Mouse (Mus musculus) MEL (cell line): Measurements from ENCODE around the gene Arnt2. TPM values are rescaled to one million over a fixed set of nuclear protein-coding genes. Genes with fewer than 3 reads are reported as not detected.

Experiments used
- DNase-seq: peaks from one replicate; pipeline ENCODE4 v3.0.0; 2011; ENCODE audit warnings: low read depth, low spot score
- H3K27ac ChIP-seq: 2 replicates; pipeline ENCODE4 v1.5.1; 2012; ENCODE audit warnings: low read depth, mild to moderate bottlenecking, control low read depth, low read length, moderate library complexity; ENCODE audit not compliant: control insufficient read depth
- H3K27me3 ChIP-seq, 2 experiments: fragments of 150-350 bp in 1 of 2; sonication (generic) in 1 of 2; 2 replicates each; pipeline ENCODE4 v1.6.1; 2012; ENCODE audit warnings: low read length in 2 of 2, mild to moderate bottlenecking in 2 of 2, improper control_type of control experiment in 1 of 2, moderate library complexity in 1 of 2; ENCODE audit not compliant: insufficient read depth in 2 of 2, control insufficient read depth in 1 of 2
- H3K36me3 ChIP-seq, 2 experiments: 2 replicates each; pipeline ENCODE4 v1.6.1; 2012 to 2014; ENCODE audit warnings: low read length in 2 of 2, improper control_type of control experiment in 1 of 2, inconsistent platforms in 1 of 2, mild to moderate bottlenecking in 1 of 2; ENCODE audit not compliant: insufficient read depth in 2 of 2, control insufficient read depth in 1 of 2
- H3K4me1 ChIP-seq, 2 experiments: fragments of 150-350 bp in 1 of 2; sonication (generic) in 1 of 2; 2 replicates each; pipeline ENCODE4 v1.6.1; 2012; ENCODE audit warnings: low read length in 2 of 2, improper control_type of control experiment in 1 of 2, mild to moderate bottlenecking in 1 of 2; ENCODE audit not compliant: insufficient read depth in 2 of 2, control insufficient read depth in 1 of 2
- H3K4me3 ChIP-seq, 2 experiments: fragments of 150-350 bp in 1 of 2; sonication (generic) in 1 of 2; 2 replicates each; pipeline ENCODE4 v1.5.1; 2012; ENCODE audit warnings: low read depth in 2 of 2, low read length in 2 of 2, mild to moderate bottlenecking in 2 of 2, moderate library complexity in 2 of 2, control low read depth in 1 of 2, improper control_type of control experiment in 1 of 2; ENCODE audit not compliant: control insufficient read depth in 1 of 2, insufficient read depth in 1 of 2
- H3K79me2 ChIP-seq: 2 replicates; pipeline ENCODE4 v1.6.1; 2012; ENCODE audit warnings: mild to moderate bottlenecking, low read length, moderate library complexity; ENCODE audit not compliant: control insufficient read depth, poor library complexity, insufficient read depth
- H3K9ac ChIP-seq: 2 replicates; pipeline ENCODE4 v1.6.1; 2012; ENCODE audit warnings: low read depth, mild to moderate bottlenecking, control low read depth, low read length, moderate library complexity; ENCODE audit not compliant: control insufficient read depth, poor library complexity, severe bottlenecking
- H3K9me3 ChIP-seq: fragments of 150-350 bp; sonication (generic); replicated peaks from 2 replicates; pipeline ENCODE4 v1.6.1; 2012; ENCODE audit warnings: mild to moderate bottlenecking, low read length, improper control_type of control experiment, moderate library complexity; ENCODE audit not compliant: insufficient read depth
- CHD1 ChIP-seq: IDR thresholded peaks from 2 replicates; pipeline ENCODE4 v1.6.1; 2012; ENCODE audit warnings: low read depth, mild to moderate bottlenecking, inconsistent platforms, low read length, improper control_type of control experiment
- CHD2 ChIP-seq: IDR thresholded peaks from 2 replicates; pipeline ENCODE4 v1.6.1; 2011; ENCODE audit warnings: low read length, improper control_type of control experiment
- ELF1 ChIP-seq: IDR thresholded peaks from 2 replicates; pipeline ENCODE4 v1.6.1; 2014; ENCODE audit warnings: low read depth, mild to moderate bottlenecking, inconsistent platforms, low read length, improper control_type of control experiment, moderate library complexity
- ETS1 ChIP-seq: IDR thresholded peaks from 2 replicates; pipeline ENCODE4 v1.6.1; 2012; ENCODE audit warnings: low read depth, mild to moderate bottlenecking, inconsistent platforms, low read length, improper control_type of control experiment, moderate library complexity
- GABPA ChIP-seq: IDR thresholded peaks from 2 replicates; pipeline ENCODE4 v1.6.1; 2012; ENCODE audit warnings: low read depth, mild to moderate bottlenecking, inconsistent platforms, low read length, improper control_type of control experiment, moderate library complexity
- GATA1 ChIP-seq: IDR thresholded peaks from 2 replicates; pipeline ENCODE4 v1.6.1; 2011; ENCODE audit warnings: low read depth, low read length, improper control_type of control experiment
- HCFC1 ChIP-seq: IDR thresholded peaks from 2 replicates; pipeline ENCODE4 v1.6.1; 2012; ENCODE audit warnings: low read depth, mild to moderate bottlenecking, inconsistent platforms, low read length, improper control_type of control experiment, moderate library complexity
- KAT2A ChIP-seq: conservative IDR thresholded peaks from 2 replicates; pipeline ENCODE4 v1.6.1; 2012; ENCODE audit warnings: low read depth, low read length, improper control_type of control experiment, inconsistent platforms
- MAFK ChIP-seq: IDR thresholded peaks from 2 replicates; pipeline ENCODE4 v1.6.1; 2011; ENCODE audit warnings: low read depth, mild to moderate bottlenecking, low read length, improper control_type of control experiment, borderline replicate concordance
- MAX ChIP-seq: IDR thresholded peaks from 2 replicates; pipeline ENCODE4 v1.6.1; 2011; ENCODE audit warnings: low read length, improper control_type of control experiment
- MAZ ChIP-seq: IDR thresholded peaks from 2 replicates; pipeline ENCODE4 v1.6.1; 2012; ENCODE audit warnings: low read depth, mild to moderate bottlenecking, inconsistent platforms, low read length, improper control_type of control experiment
- MEF2A ChIP-seq: IDR thresholded peaks from 2 replicates; pipeline ENCODE4 v1.6.1; 2014; ENCODE audit warnings: low read depth, mild to moderate bottlenecking, inconsistent platforms, low read length, improper control_type of control experiment; ENCODE audit not compliant: poor library complexity, insufficient replicate concordance, severe bottlenecking; ENCODE audit errors: extremely low read depth
- MXI1 ChIP-seq: IDR thresholded peaks from 2 replicates; pipeline ENCODE4 v1.6.1; 2011; ENCODE audit warnings: mild to moderate bottlenecking, low read depth, low read length, improper control_type of control experiment
- MYB ChIP-seq: IDR thresholded peaks from 2 replicates; pipeline ENCODE4 v1.6.1; 2011; ENCODE audit warnings: mild to moderate bottlenecking, low read depth, low read length, improper control_type of control experiment
- NELFE ChIP-seq: IDR thresholded peaks from 2 replicates; pipeline ENCODE4 v1.6.1; 2011; ENCODE audit warnings: low read depth, low read length, improper control_type of control experiment
- POLR2A ChIP-seq, 2 experiments: IDR thresholded peaks; 2 replicates each; pipeline ENCODE4 v1.6.1; 2011 to 2012; ENCODE audit warnings: low read length in 2 of 2, mild to moderate bottlenecking in 2 of 2, control low read depth in 1 of 2, improper control_type of control experiment in 1 of 2, low read depth in 1 of 2, moderate library complexity in 1 of 2; ENCODE audit not compliant: control insufficient read depth in 1 of 2, insufficient read depth in 1 of 2, poor library complexity in 1 of 2
- RAD21 ChIP-seq: IDR thresholded peaks from 2 replicates; pipeline ENCODE4 v1.6.1; 2011; ENCODE audit warnings: mild to moderate bottlenecking, low read depth, low read length, improper control_type of control experiment
- SIN3A ChIP-seq: IDR thresholded peaks from 2 replicates; pipeline ENCODE4 v1.6.1; 2012; ENCODE audit warnings: low read length, improper control_type of control experiment, inconsistent platforms
- TBP ChIP-seq: IDR thresholded peaks from 2 replicates; pipeline ENCODE4 v1.8.0; 2011; ENCODE audit warnings: low read depth, low read length, improper control_type of control experiment
- TCF12 ChIP-seq: IDR thresholded peaks from 2 replicates; pipeline ENCODE4 v1.6.1; 2014; ENCODE audit warnings: low read depth, mild to moderate bottlenecking, inconsistent platforms, low read length, improper control_type of control experiment, moderate library complexity
- UBTF ChIP-seq: IDR thresholded peaks from 2 replicates; pipeline ENCODE4 v1.6.1; 2012; ENCODE audit warnings: low read depth, mild to moderate bottlenecking, inconsistent platforms, low read length, improper control_type of control experiment, moderate library complexity, borderline replicate concordance; ENCODE audit not compliant: insufficient read depth
- USF1 ChIP-seq: IDR thresholded peaks from 2 replicates; pipeline ENCODE4 v1.6.1; 2014; ENCODE audit warnings: low read depth, mild to moderate bottlenecking, inconsistent platforms, low read length, improper control_type of control experiment, moderate library complexity
- ZNF384 ChIP-seq: IDR thresholded peaks from 2 replicates; pipeline ENCODE4 v1.6.1; 2012; ENCODE audit warnings: low read depth, mild to moderate bottlenecking, inconsistent platforms, low read length, improper control_type of control experiment
- polyA plus RNA-seq, 2 experiments: library from polyadenylated mRNA; stranded (reverse) in 1 of 2; unstranded in 1 of 2; fragments of >175 nt in 1 of 2; fragments of >200 nt in 1 of 2; gene quantifications; 2 replicates each; pipeline versions ENCODE4 v1.2.1 to v1.2.4; 2012; ENCODE audit warnings: low replicate concordance in 2 of 2, low read depth in 1 of 2; ENCODE audit not compliant: insufficient read length in 2 of 2, insufficient read depth in 1 of 2, missing spikeins in 1 of 2
- total RNA-seq: library from RNA; depleted of rRNA; stranded (reverse); fragments of 300-350 nt; gene quantifications from 2 replicates; pipeline ENCODE4 v1.2.3, GENCODE M21; 2012

Gene Arnt2
- total and polyA plus RNA-seq, 3 experiments: not detected

DNA sequence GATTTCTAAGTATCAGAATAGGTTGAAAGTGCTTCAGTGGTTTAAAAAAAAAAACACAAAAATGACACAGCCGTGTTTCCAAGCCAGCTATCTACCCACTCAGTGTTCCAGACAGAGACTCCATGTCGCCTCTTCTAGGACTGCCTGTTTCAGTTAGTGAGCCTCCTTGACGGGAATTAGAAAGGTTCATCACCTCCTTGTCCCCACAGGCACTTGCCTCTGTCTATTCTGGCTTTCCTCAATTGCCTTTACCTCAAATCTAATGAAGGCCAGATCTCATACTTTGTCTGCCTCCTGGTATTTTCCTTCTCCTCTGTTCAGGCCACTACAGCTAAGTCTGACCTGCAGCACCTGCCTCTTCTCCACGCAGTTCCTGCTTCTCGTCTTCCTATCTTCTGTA, 1.7 kb downstream of the Arnt2 start:
- no peaks in the 10 kb centered on the region for H3K4me1 ChIP-seq
- H3K27ac ChIP-seq: no peak overlapping the region
- H3K79me2 ChIP-seq: no peaks in the 10 kb centered on the region
- TF ChIP-seq MEF2A (no peak), RAD21 (no peak), MAX (no peak), MYB (no peak), TCF12 (no peak), UBTF (no peak), MXI1 (no peak), POLR2A (IDR thresholded peaks at IDR 0.05; ENCODE audit: control insufficient read depth in 1 of 2, insufficient read depth in 1 of 2, low read depth in 1 of 2, low read length in 2 of 2, poor library complexity in 1 of 2) (no peak), ZNF384 (no peak), CHD2 (no peak), HCFC1 (no peak), GATA1 (no peak), CHD1 (no peak), KAT2A (no peak), USF1 (no peak), MAFK (no peak), MAZ (no peak), GABPA (no peak)
- H3K27me3 ChIP-seq: no peaks in the 10 kb centered on the region
- H3K9me3 ChIP-seq: no peaks in the 10 kb centered on the region
- H3K4me3 ChIP-seq: no peak overlapping the region
- H3K9ac ChIP-seq: no peak overlapping the region
- no peaks in the 10 kb centered on the region for H3K36me3 ChIP-seq
- no peak for DNase-seq

DNA sequence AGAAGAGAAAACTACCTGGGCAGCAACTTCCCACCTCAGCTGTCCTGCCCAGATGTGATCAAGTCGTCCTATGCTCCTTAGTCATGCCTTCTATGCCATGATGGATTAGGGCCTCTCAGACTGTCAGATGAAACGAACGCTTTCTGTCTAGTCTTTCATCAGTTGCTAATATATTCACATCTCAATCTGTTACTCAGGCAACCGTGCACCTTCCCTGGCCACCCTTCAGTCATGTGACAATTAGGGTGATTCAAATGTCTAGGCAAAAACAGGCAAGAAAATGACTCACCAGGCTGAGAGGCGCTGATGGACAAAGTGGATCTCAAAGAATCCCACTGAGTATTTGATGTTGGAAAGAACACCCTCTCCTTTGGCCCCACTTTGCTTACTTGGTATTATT, 6.6 kb downstream of the Arnt2 start:
- Histone ChIP-seq H3K27ac (no peak overlapping the region), H3K27me3 (no peaks in the 10 kb centered on the region), H3K4me1 (no peaks in the 10 kb centered on the region), H3K9me3 (no peaks in the 10 kb centered on the region), H3K9ac (no peak overlapping the region), H3K4me3 (no peak overlapping the region), H3K36me3 (no peaks in the 10 kb centered on the region), H3K79me2 (no peaks in the 10 kb centered on the region)
- TF ChIP-seq MYB (no peak), MEF2A (no peak), ETS1 (no peak), NELFE (no peak), SIN3A (no peak), ELF1 (no peak), TBP (no peak)
- no peak for DNase-seq
